Mouse (Mus musculus): ENCODE results near the gene Gpc5. TPM values are rescaled to one million over a fixed set of nuclear protein-coding genes. Genes with fewer than 3 reads are reported as not detected.
A peak's percentile ranks its signal among the peaks of the same experiment; 100 is the strongest.

Gene Gpc5
- polyA plus RNA-seq, 1 experiment, result 23.0 TPM

GRCm38 (mm10) chr14:116558141-116558800 is 1466.3 kb downstream of the Gpc5 start:
- peak; percentile 11 to 23 for DNase-seq
- H3K27me3 ChIP-seq (ENCODE audit: control insufficient read depth, insufficient read depth, low read length), result no peaks in the 10 kb centered on the region
- H3K4me1 ChIP-seq (ENCODE audit: control insufficient read depth, insufficient read depth, low read length), result no peaks in the 10 kb centered on the region
- H3K27ac ChIP-seq (ENCODE audit: insufficient read depth, low read length), result no peak overlapping the region
- H3K4me3 ChIP-seq (replicated peaks; ENCODE audit: insufficient read depth, low read depth, low read length), result no peak overlapping the region
- TF ChIP-seq CTCF (IDR thresholded peaks at IDR 0.05; ENCODE audit: borderline replicate concordance, insufficient read depth, low read depth, low read length), result no peak
- no peak for TF ChIP-seq POLR2A (IDR thresholded peaks at IDR 0.05; ENCODE audit: borderline replicate concordance, insufficient read depth, low read length)
- WGBS, result 10% methylated on average over 9 of the region's 9 CpGs

- peak in 1 of 2 experiments; percentile 3 for DNase-seq
- WGBS, result 28% methylated on average over 1 of the region's 1 CpGs
- Histone ChIP-seq H3K27ac (ENCODE audit: insufficient read depth, low read length) (no peak overlapping the region), H3K4me1 (ENCODE audit: control insufficient read depth, insufficient read depth, low read length) (no peaks in the 10 kb centered on the region), H3K27me3 (ENCODE audit: control insufficient read depth, insufficient read depth, low read length) (no peaks in the 10 kb centered on the region), H3K4me3 (replicated peaks; ENCODE audit: insufficient read depth, low read depth, low read length) (no peak overlapping the region)
- TF ChIP-seq CTCF (IDR thresholded peaks at IDR 0.05; ENCODE audit: borderline replicate concordance, insufficient read depth, low read depth, low read length), result no peak
Measured at GRCm38 (mm10) chr14:116559990-116560389, 1468.0 kb downstream of the Gpc5 start.
